Mouse (Mus musculus): ENCODE results near the gene Dnah17.

DNA sequence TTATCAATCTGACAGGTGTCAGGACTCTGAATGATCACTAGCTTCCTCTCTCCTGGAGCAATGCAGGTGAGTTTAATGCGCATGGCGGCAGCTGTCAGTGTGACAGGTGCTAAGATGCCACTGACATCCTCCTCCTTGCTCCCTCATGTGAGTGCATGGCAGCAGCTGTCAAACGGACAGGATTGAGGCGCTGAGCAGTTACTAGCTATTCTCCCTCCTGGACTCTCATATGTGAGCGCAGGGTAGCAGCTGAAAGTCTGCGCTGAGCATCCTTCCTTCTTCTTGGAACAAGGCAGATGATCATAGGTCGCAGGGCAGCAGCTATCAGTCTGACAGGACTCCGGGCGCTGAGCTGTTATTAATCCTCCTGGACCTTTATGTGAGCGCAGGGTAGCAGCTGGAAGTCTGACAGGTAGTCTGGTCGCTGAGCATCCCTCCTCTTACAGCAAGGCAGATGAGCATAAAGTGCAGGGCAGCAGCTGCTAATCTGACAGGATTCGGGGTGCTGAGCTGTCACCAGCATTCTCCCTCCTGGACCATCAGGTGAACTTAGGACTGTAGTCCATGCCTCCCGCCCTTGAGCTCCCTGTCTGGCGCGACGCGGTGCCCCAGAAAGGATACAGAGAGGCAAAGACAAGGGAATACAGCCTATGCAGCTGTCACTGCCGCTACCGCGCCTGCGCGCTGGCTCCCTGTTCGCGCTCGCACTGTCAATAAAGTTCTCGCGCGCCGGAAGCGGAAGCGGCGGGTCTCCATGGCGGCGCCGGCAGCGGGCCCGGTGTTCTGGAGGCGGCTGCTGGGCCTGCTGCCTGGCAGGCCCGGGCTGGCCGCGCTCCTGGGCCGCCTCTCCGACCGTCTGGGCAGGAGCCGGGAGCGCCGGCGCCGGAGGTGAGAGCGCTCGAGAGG, 144.1 kb downstream of the Dnah17 start, which contains the start of gene Pgs1:
- TF ChIP-seq E2F4 (IDR thresholded peaks at IDR 0.05; ENCODE audit: insufficient read depth) = peak; percentile 46
- TF ChIP-seq TCF3 (IDR thresholded peaks at IDR 0.05; ENCODE audit: insufficient read length, low read depth) = peak; percentile 43
- peak in 2 of 3 experiments; percentile 96 to 98 for TF ChIP-seq MYOD1 (IDR thresholded peaks at IDR 0.05; ENCODE audit: control insufficient read depth in 1 of 3, insufficient read length in 2 of 3, low read depth in 2 of 3)
- TF ChIP-seq POLR2AphosphoS2 (IDR thresholded peaks at IDR 0.05; ENCODE audit: insufficient read length, low read depth) = peak; percentile 72
- TF ChIP-seq POLR2A (IDR thresholded peaks at IDR 0.05; ENCODE audit: insufficient read length, low read depth) = peak; percentile 73
- TF ChIP-seq MAX (IDR thresholded peaks at IDR 0.05; ENCODE audit: low read depth) = no peak
- no peak for TF ChIP-seq TCF12 (IDR thresholded peaks at IDR 0.05; ENCODE audit: insufficient read depth, poor library complexity, severe bottlenecking)
- no peak for TF ChIP-seq REST (IDR thresholded peaks at IDR 0.05; ENCODE audit: insufficient read depth, insufficient read length)
- TF ChIP-seq MYOG (IDR thresholded peaks at IDR 0.05; ENCODE audit: control insufficient read depth in 1 of 3, insufficient read depth in 1 of 3, insufficient read length in 2 of 3, low read depth in 2 of 3) = peak; percentile 96 to 98 (median 98)
- TF ChIP-seq SRF (IDR thresholded peaks at IDR 0.05; ENCODE audit: control insufficient read depth, insufficient read length, low read depth) = no peak
- TF ChIP-seq CEBPB (IDR thresholded peaks at IDR 0.05; ENCODE audit: insufficient read depth, poor library complexity, severe bottlenecking) = no peak
